Mouse (Mus musculus) brain, adult 2 months (tissue): ENCODE data around the gene Slc17a8.
"Not testable (repeated sequence)": the region's sequence is repeated elsewhere in the genome, so short reads cannot be mapped to it uniquely, and the experiment has no call there.

Experiments used
- DNase-seq: peaks from one replicate; pipeline ENCODE4 v3.0.0; 2011; ENCODE audit warnings: low read depth, low spot score

Gene Slc17a8

DNA sequence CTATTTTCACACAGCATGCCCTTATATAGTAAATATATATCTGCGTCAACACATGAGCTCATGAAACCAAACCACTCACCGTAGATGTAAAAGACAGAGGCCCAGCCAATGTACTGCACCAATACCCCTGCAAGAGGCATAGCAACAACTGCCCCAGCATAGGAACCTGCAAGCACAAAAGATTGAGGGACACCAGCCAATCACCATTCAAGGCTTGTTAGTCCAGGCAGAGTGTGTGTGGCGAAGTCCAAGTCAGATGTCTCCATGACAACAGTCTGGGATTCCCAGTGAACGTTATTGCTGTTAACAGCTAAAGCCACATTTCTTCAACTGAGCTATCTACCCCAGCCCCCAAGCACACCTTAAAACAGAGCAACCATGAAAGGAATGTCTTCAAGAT lies 28.3 kb downstream of the Slc17a8 start:
- peak; percentile 12 for DNase-seq

DNA sequence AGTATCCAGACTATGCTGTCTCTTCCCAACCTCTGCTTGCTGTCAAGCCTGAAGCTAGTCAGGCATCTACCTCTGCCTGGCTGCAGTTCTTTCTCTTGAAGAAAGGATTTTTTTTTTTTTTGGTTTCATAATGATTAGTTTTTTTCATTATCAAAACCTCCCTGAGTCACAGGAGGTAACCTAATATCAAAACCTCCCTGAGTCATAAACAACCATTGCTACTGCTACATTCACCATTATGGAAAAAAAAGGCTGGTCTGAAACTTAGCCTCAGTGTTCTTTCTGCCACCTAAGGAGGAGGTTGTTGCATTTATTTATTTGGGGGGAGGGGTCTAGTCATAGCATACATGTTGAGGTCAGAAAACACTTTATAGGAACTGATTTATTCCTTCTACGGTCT lies 31.2 kb downstream of the Slc17a8 start:
- no peak for DNase-seq

GRCm38 (mm10) chr10:89588708-89589107 lies 32.3 kb downstream of the Slc17a8 start:
- DNase-seq: no peak

- DNase-seq: no peak
Measured at GRCm38 (mm10) chr10:89584709-89585108, 36.3 kb downstream of the Slc17a8 start.

GRCm38 (mm10) chr10:89578801-89579200 lies 42.3 kb downstream of the Slc17a8 start:
- DNase-seq: no peak

DNA sequence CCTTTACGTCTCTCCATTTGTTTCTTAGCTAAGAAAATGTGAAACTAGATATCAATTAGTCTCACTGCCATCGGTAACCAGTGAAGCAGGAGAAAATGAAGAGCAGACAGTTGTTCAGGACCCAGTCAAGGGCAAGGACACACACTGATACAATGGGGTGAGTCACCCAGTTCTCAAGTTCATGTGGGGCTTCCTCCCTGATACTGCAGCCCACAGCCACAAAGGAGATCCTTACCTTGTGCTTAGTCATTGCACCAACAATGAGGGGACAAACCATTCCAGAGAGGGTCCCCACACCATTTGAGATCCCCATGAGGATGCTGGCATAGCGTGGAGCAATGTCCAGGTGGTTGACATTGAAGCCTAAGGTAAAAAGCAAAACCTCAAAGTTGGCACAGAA lies 43.4 kb downstream of the Slc17a8 start:
- no peak for DNase-seq

DNA sequence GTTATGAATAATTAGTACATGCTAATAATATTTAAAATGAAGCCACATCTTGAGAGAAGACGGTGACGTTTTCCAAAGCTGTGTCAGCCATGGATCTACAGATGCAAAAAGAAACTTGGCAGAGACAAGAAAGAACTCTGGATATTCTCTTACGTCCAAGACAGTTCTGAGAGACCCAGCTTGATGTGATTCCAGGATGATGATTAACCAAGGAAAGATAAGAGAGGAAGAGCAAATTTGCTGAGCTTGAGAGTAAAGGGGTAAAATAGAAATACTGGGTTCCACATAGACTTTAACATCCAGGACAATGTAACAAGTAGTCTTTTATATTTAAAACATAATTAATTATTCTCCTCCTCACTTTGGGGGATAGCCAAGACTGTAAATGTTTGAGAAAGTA lies 47.6 kb downstream of the Slc17a8 start:
- DNase-seq: no peak

DNA sequence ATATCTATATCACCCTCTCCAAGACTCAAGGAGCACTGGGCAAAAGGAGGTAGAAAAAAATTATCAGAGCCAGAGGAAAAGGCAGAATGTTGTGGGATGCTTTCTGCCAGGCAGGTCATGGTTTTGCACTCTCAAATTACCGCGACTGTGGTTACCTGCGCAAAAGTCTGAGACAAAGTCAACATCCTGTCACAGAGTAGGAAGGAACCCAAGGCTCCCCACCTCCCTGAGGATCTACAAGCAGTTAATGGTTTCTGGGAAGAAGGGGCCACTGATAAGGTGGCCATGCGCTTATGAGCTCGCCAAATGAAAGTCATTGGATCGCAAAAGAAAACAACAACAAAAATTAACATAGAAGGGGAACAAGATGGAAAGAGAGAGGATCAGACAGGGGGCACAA lies 48.1 kb downstream of the Slc17a8 start:
- no peak for DNase-seq

DNA sequence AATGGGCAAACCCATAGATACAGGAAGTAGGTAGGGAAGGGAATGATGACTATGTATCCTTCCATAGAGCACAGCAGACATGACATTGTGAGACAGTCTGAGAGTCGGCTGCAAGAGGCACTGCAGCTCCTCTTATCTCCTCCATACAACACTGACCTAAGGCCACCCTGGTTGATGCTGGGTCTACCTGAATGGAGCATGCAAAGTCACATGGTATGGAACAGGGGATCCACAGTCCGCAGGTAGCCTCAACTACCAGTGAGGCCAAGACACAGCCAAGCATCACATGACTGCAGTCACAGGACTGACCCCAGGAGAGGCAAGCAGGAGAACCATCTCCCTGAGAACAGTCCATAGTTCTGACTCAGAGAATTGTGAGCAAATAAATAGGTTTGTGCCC lies 53.7 kb downstream of the Slc17a8 start:
- DNase-seq: no peak

GRCm38 (mm10) chr10:89565301-89566022 lies 55.6 kb downstream of the Slc17a8 start:
- DNase-seq: no peak

DNA sequence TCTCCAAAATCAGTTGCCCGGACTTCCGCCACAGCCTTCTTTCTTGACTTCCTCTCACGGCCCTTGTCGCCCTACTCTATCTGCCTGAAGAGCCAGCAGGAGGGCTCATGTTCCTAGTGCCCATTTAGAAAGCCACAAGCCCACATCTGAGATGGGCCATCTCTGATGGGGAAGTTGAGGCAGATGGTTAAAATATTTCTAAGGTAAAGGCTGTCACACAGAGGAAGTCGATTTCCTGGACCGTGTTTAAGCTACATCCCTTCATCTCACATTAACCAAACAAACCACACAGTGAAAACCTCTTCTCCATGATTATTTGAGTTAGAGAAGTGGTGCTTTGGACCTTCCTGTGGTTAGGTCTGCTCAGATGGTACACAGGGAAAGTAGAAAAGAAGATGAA lies 58.9 kb downstream of the Slc17a8 start:
- no peak for DNase-seq

GRCm38 (mm10) chr10:89559351-89559750 lies 61.7 kb downstream of the Slc17a8 start:
- DNase-seq: no peak

DNA sequence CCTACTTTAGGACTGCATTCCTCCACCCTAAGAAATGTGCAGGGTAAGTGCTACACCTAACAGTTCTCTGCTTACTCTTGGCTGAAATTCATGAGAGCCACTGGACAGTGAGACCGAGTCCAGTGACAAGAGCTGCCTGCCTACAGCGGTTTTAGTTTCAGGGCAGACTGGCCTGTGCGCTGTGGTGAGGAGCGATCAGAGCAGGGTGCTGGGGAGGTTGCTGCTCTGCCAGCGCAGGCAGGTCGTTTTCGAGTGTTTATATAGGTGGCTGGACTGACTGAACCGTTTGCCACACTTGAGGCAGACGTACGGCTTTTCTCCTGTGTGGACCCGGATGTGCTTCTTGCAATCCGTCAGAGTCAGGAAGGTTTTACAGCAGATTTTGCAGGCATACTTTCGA lies 66.2 kb downstream of the Slc17a8 start:
- DNase-seq: not testable (repeated sequence)

DNA sequence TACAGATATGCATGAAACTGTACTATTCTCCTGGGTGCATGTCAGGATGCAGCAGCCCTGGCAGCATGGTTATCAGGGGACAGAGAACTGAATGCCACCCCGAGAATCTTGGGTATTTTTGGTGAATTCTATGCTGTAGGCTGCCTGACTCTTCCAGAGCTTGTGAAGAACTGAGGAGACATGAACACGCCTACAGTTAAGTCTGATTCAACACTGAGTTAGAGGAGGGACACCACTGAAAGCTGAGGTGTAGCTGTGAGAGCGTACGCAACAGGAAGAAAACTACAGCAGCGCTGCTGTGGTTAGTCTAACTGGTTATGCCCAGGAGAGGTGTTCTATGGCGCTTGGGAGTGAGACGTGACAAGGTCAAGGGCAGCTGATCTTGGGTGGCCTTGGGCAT lies 67.2 kb downstream of the Slc17a8 start:
- peak; percentile 37 for DNase-seq

GRCm38 (mm10) chr10:89553015-89553414 lies 68.0 kb downstream of the Slc17a8 start:
- DNase-seq: no peak

DNA sequence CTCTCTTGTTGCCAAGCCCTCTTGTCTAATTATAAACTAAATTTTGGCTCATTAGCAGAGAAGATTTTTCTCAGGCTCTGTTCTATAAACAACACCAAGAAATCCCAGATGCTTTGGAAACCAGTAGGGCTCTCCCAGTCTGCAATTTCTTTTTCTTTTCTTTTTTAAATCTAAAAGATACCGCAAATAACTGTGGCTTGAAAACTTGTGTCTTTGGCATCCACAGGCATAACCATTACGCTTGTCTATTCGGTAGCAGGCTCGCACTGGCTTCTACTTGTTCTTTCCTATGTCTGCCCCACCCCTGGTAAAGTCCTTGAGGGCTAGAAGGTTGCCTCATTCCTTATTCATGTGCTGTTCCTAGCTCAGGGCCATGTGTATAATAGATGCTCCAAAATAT lies 69.4 kb downstream of the Slc17a8 start:
- DNase-seq: peak; percentile 49

GRCm38 (mm10) chr10:89548028-89548427 lies 73.0 kb downstream of the Slc17a8 start:
- DNase-seq: no peak

- no peak for DNase-seq
Measured at GRCm38 (mm10) chr10:89546989-89547388, 74.1 kb downstream of the Slc17a8 start.

DNA sequence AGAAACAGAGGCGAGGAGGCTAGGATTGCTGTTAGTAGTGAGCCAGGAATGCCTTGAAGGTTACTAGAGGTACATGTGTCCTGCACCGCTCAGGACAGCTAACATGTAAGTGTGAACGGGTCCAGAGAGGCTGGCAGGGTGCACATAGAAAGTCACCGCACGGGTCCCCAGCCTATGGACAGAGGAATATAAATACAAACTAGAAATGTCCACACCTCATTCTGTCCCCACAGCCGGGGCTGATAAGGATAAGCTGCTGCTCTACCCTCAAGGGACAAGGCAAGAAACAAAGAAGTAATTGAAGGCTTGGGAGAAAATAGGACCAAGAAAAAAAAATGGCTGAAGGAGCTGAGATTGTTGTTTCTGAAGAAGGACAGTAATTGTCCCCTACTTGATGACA lies 77.2 kb downstream of the Slc17a8 start:
- no peak for DNase-seq

DNA sequence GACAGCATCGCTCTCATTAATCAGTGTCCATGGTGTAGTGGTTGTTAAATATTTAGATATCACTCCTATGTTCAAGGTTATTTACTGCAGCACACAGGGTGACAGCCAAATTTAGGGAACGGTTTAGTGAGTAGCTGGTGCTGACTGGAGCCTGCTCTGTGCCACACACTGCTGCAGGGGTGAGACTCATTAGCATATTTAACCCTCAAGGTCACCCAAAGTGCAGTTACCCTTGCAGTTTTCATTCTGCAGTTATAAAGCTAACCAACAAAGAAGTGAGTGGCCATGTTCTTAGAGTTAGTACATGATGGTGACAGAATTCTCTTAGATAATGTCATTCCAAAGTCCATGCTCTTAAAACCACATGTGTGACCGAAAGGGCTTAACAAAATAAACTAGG lies 78.7 kb downstream of the Slc17a8 start:
- DNase-seq: no peak

- peak; percentile 67 for DNase-seq
Measured at GRCm38 (mm10) chr10:89532929-89533727, 87.9 kb downstream of the Slc17a8 start, which contains the start of gene Nr1h4. TSS of gene Nr1h4 (minus strand) at chr10:89533585.

DNA sequence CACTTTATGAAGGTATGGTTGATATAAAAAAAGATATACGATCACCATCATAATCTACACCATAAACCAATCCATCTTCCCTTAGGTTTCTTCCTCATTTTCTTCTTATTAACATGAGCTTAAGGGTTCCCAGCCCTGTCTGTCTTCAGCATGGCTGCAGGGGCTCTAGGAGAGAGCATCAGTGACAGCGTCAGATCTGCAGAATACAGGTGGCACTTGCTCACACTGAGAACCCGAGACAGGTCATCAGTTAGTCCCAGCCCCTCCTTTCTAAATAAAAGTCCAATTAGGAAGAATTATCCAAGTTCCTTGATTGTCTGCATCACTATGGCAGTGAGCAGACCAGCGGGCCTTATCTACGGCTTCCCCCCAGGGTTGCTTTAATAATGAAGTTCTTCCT lies 88.6 kb downstream of the Slc17a8 start:
- no peak for DNase-seq

- DNase-seq: no peak
Measured at GRCm38 (mm10) chr10:89531976-89532375, 89.1 kb downstream of the Slc17a8 start.
